Mouse (Mus musculus) left cerebral cortex, postnatal 14 days (tissue): Measurements from ENCODE around the gene Mepce. TPM values are rescaled to one million over a fixed set of nuclear protein-coding genes. Genes with fewer than 3 reads are reported as not detected.

ENCODE experiments used
- DNase-seq, 2 experiments: peaks; one replicate each; pipeline ENCODE4 v3.0.0; 2021 to 2022; ENCODE audit warnings: low spot score in 2 of 2, mixed read lengths in 1 of 2
- intact Hi-C: fragments of 180-260 bp; cut with DNase I; formaldehyde crosslinking; loops from one replicate; pipeline ENCODE4 v1.15.1; 2025
- total RNA-seq, 2 experiments: library from RNA; stranded (reverse); gene quantifications; 2 replicates each; pipeline ENCODE4 v1.2.3; 2021

Gene Mepce
- total RNA-seq, 2 experiments from 2014 or later, result 29.2 to 30.2 TPM

- intact Hi-C loops, result loop anchor here (5.0 to 10.0 kb wide), 2 partner anchors 81 to 158 kb away; no protein-coding TSS in a partner anchor
Measured at GRCm38 (mm10) chr5:137796606-137797005, 9.2 kb upstream of the Mepce start.

DNA sequence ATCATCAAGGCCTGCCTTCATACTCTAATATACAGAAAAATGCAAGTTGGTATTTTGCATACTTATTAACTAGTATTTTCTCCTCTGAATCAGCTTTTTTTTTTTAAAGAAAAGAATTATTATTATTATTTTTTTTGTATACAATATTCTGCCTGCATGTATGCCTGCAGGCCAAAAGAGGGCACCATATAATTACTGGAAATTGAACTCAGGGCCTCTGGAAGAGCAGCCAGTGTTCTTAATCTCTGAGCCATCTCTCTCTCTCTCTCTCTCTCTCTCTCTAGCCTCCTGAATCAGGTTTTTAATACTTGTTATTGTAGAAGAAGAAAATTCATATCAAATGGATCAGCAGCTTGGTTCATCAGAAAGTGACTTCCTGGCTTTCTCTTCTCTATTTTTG, 4.1 kb upstream of the Mepce start:
- DNase-seq, result no peak
- intact Hi-C loops, result loop anchor here (10.0 kb wide), 1 partner anchor 163 kb away; no protein-coding TSS in a partner anchor

More at GRCm38 (mm10) chr5:137796606-137797005, 9.2 kb upstream of the Mepce start:
- DNase-seq, result no peak

- intact Hi-C loops, result loop anchor here (5.0 to 10.0 kb wide), 2 partner anchors 326 to 368 kb away; partner anchors contain the start of genes Zfp113 and Zscan21
Measured at GRCm38 (mm10) chr5:137788946-137789531, 1.6 kb upstream of the Mepce start.

GRCm38 (mm10) chr5:137788171-137788570, 716 bp upstream of the Mepce start:
- intact Hi-C loops, result loop anchor here (5.0 to 10.0 kb wide), 2 partner anchors 327 to 369 kb away; partner anchors contain the start of genes Zfp113 and Zscan21
- DNase-seq, result peak in 1 of 2 experiments; percentile 19

More at GRCm38 (mm10) chr5:137788946-137789531, 1.6 kb upstream of the Mepce start:
- DNase-seq, result no peak

- intact Hi-C loops, result loop anchor here (5.0 to 10.0 kb wide), 2 partner anchors 328 to 371 kb away; partner anchors contain the start of genes Zfp113 and Zscan21
Measured at GRCm38 (mm10) chr5:137786109-137786942, 1.1 kb downstream of the Mepce start.

GRCm38 (mm10) chr5:137785164-137786031, 2.1 kb downstream of the Mepce start:
- intact Hi-C loops, result loop anchor here (5.0 to 10.0 kb wide), 2 partner anchors 329 to 372 kb away; partner anchors contain the start of genes Zfp113 and Zscan21
- peak; percentile 26 to 64 for DNase-seq

More at GRCm38 (mm10) chr5:137786109-137786942, 1.1 kb downstream of the Mepce start:
- peak; percentile 100 for DNase-seq

DNA sequence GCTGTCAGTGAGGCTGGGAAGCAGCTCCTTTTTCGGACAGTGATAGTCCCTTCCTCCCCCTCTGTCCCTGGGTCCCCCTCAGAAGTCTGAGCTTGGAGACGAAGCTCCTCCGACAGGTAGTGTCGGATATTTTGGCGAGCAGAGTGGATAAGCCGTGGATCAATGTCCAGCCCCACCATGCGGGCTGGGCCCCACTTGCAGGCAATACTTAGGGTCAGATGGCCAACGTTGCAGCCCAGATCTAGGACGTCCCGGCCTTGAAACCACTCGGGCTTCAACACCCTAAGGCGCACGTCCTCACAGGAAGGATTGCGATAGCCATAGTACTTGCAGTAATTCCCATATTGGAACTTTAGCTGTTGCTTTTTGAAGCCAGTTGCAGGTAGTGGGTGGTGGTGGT, 2.9 kb downstream of the Mepce start:
- intact Hi-C loops, result loop anchor here (10.0 kb wide), 1 partner anchor 330 kb away; the partner anchor contains the start of gene Zscan21
- DNase-seq, result no peak

GRCm38 (mm10) chr5:137783901-137784540, 3.4 kb downstream of the Mepce start:
- no peak for DNase-seq
- intact Hi-C loops, result loop anchor here (10.0 kb wide), 1 partner anchor 331 kb away; the partner anchor contains the start of gene Zscan21

GRCm38 (mm10) chr5:137782776-137783522, 4.5 kb downstream of the Mepce start:
- intact Hi-C loops, result loop anchor here (10.0 kb wide), 1 partner anchor 332 kb away; the partner anchor contains the start of gene Zscan21
- DNase-seq, result no peak

DNA sequence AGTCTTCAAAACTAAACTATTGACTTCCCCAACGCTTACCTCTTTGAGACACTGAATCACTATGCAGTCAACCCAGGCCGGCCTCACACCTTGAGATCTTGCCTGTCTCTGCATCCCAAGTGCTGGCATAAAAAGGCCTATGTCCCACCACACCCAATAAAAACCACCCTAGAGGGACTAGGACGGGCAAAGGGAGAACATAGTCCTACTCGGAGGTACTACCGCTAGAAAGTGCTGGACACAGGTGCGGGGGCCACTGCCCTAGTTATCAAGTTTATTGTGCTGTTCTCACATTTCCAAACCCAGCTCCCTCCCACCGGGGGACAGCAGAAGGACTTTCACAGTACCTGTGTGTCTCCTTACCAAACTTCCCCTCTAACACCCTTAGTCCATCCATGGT, 5.8 kb downstream of the Mepce start:
- no peak for DNase-seq
- intact Hi-C loops, result loop anchor here (10.0 kb wide), 1 partner anchor 333 kb away; the partner anchor contains the start of gene Zscan21

DNA sequence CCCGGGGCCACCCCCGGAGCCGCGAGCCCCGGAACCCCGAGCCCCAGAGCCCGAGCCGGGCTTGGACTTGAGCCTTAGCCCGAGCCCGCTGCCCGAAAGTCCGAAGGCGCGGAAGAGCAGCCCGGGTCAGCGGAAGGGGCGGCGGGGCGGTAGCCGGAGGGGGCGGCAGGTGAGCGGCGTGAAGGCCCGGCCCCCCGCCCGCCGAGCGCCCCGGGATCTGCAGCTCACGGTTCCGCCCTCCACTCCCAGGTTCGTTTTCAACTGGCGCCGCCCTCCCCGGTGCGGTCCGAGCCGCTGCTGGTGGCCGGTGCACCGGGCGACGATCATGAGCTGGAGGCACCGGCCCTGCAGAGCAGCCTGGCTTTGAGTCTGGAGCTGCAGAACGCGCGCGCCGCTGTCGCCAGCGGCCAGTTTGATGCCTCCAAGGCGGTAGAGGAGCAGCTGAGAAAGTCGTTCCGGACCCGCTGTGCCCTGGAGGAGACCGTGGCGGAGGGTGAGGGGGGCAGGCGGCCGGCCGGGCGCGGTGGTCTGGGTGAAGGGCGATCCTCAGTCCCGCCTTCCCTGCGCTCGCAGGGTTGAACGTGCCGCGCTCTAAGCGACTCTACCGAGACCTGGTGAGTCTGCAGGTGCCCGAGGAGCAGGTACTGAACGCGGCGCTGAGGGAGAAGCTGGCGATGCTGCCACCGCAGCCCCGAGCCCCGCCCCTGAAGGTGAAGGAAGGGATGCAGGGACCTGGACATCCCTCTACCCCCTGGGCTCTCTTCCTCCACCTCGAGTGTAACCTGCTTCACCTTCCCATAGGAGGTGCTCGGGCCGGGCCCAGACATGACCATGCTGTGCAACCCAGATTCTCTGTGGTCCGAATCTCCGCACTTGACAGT, 8.2 kb downstream of the Mepce start:
- intact Hi-C loops, result no loop called here
- DNase-seq, result no peak

DNA sequence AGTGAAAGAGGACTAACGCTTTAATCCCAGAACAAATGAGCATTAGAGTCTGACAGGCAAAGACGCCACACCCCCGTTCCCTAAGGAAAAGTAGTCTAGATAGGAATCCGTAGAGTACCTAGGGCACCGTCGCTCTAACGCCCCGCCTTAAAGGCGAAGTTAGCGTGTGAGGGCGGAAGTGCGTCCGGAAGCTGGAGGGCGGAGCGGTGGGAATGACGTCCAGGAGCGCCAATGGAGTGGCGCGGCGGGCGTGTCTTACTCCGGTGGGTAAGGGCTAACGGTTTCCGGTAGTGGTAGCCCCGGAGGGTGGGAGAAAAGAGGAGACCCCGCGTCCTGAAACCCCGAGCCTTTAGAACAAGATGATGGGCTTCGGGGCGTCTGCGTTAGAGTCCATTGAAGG, 8.8 kb downstream of the Mepce start, which contains the start of gene Ppp1r35:
Gene Ppp1r35 (plus strand): TSS at position 215 of the 400 bp plus-strand sequence.
- DNase-seq, result peak; percentile 96 to 98
- intact Hi-C loops, result no loop called here

DNA sequence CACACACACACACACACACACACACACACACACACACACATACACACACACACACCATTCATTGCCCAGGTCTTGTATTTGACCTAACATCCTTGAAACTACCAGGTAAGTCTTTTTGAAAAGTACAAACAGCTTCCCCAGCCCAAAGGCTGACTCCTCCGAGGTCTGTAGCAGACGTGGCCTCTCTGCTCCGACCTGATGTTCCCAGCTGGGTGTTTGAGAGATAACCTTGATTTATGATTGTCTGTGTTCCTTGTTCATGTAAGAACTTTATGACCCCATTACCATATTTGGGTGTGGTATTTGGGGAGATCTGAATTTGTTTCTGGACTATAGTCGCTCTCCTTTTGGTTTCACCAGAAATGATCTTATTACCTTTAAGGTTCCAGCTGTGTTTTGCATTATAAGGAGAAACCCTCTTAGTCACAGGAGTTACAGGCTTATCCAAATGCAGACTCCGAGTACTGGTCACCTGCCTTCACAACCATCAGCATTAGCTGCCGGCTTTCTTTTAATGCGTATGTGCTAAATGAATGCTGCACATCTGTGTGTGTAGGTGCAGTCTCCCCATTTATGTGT, 10.1 kb downstream of the Mepce start:
- DNase-seq, result no peak
- intact Hi-C loops, result no loop called here

DNA sequence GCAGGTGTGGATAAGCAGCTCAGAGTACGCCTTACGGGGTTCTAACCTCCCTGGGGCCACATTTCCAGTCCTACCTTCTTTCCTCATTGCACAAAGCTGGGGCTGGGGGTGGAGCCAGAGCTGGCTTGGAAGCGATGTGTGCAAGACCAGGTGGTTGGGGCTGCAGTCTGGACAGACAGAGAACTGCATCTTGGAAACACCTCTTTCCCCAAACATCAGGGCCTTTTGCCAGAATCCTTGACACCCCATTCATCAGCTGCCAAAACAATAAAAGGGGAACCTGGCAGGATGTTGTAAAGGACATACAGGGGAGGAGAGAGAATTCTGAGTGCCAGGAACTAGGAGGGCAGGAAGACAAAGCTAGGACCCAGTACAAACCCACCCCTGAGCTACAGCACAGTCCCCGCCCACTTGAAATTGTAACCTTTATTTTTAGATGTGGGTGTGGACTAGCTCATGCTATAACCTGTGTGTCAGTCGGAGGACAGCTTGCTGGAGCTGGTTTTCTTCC, 11.0 kb downstream of the Mepce start:
- no peak for DNase-seq
- intact Hi-C loops, result no loop called here

DNA sequence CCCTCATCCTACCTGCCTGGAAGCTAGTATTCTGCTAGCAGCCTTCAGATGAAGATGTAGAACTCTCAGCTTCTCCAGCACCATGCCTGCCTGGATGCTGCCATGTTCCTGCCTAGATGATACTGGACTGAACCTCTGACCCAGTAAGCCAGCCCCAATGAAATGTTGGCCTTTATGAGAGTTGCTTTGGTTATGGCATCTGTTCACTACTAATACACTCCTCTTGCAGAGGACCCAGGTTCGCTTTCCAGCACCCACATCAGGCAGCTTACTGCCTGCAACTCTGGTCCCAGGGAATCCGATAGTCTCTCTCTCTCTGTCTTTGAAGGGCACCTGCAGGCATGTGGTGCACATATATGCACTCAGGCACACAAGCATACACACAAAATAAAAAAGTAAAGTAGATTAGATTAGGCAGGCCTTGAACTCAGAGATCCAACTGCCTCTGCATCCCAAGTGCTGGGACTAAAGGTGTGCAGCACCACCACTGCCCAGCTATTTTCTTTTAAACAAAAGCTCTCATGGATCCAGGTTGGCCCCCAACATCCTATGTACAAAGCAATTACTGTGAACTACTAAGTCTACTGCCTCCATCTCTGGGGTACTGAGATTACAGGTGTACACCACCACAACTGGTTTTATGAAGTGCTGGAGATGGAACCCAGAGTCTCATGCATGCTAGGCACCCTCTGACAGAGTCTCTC, 11.7 kb downstream of the Mepce start:
- DNase-seq, result no peak
- intact Hi-C loops, result no loop called here

GRCm38 (mm10) chr5:137772755-137773154, 14.7 kb downstream of the Mepce start:
- intact Hi-C loops, result no loop called here
- no peak for DNase-seq
